Mouse (Mus musculus): ENCODE results near the gene Ccl2. TPM values are rescaled to one million over a fixed set of nuclear protein-coding genes. Genes with fewer than 3 reads are reported as not detected.

Ccl2 gene
- total and polyA plus RNA-seq, 3 experiments: 0.21 to 0.49 TPM; not detected in 1

- Histone ChIP-seq H3K27me3 (replicated peaks) (peaks cover 40% of the 10 kb centered on the region), H3K9me3 (replicated peaks; ENCODE audit: low read length) (no peaks in the 10 kb centered on the region), H3K79me2 (replicated peaks; ENCODE audit: control insufficient read depth, extremely low read depth, insufficient read depth, poor library complexity, severe bottlenecking) (no peaks in the 10 kb centered on the region), H3K36me3 (replicated peaks in 1 of 2; ENCODE audit: control insufficient read depth in 1 of 2, insufficient read depth in 1 of 2, low read length in 1 of 2) (no peaks in the 10 kb centered on the region), H3K9ac (ENCODE audit: insufficient read depth, low read depth) (no peak overlapping the region), H3K4me1 (ENCODE audit: control insufficient read depth in 1 of 2, insufficient read depth in 2 of 2) (no peaks in the 10 kb centered on the region), H3K4me2 (ENCODE audit: insufficient read depth, low read depth, poor library complexity, severe bottlenecking) (no peak overlapping the region), H3K27ac (ENCODE audit: insufficient read depth, low read depth) (no peak overlapping the region), H3K4me3 (replicated peaks in 1 of 3; ENCODE audit: low read depth in 2 of 3, low read length in 2 of 3, poor library complexity in 1 of 3) (no peak overlapping the region)
- in situ Hi-C loops (cut with MboI; ENCODE audit: low pct_ligation_motif_present, low pct_unique_long_range_greater_than_20kb, low sequenced_read_pairs) (no loop called here), dilution Hi-C loops (cut with MboI; ENCODE audit: extremely low pct_ligation_motif_present, extremely low pct_unique_long_range_greater_than_20kb, low sequenced_read_pairs) (no loop called here)
- DNase-seq (ENCODE audit: extremely low read depth): no peak
- TF ChIP-seq ETS1 (conservative IDR thresholded peaks at IDR 0.05; ENCODE audit: low read depth, low read length): no peak
- TF ChIP-seq IRF4 (IDR thresholded peaks at IDR 0.05; ENCODE audit: low read depth, low read length): no peak
- TF ChIP-seq JUND (conservative IDR thresholded peaks at IDR 0.05; ENCODE audit: low read depth, low read length): no peak
- TF ChIP-seq SIN3A (IDR thresholded peaks at IDR 0.05; ENCODE audit: low read length): no peak
- no peak for TF ChIP-seq CTCF (conservative IDR thresholded peaks at IDR 0.05 in 1 of 2, IDR thresholded peaks at IDR 0.05 in 1 of 2; ENCODE audit: low read depth in 2 of 2, low read length in 2 of 2)
These were observed 3.2 kb upstream of the Ccl2 start for GRCm38 (mm10) chr11:82032136-82032535.

GRCm38 (mm10) chr11:82032678-82033344 lies 2.6 kb upstream of the Ccl2 start:
- no peak overlapping the region for H3K27ac ChIP-seq (ENCODE audit: insufficient read depth, low read depth)
- H3K4me2 ChIP-seq (ENCODE audit: insufficient read depth, low read depth, poor library complexity, severe bottlenecking): no peak overlapping the region

GRCm38 (mm10) chr11:82034446-82034845 lies 925 bp upstream of the Ccl2 start:
- no peak overlapping the region for H3K4me3 ChIP-seq (replicated peaks in 1 of 3; ENCODE audit: low read depth in 2 of 3, low read length in 2 of 3, poor library complexity in 1 of 3)
- dilution Hi-C loops (cut with MboI; ENCODE audit: extremely low pct_ligation_motif_present, extremely low pct_unique_long_range_greater_than_20kb, low sequenced_read_pairs): no loop called here
- H3K9me3 ChIP-seq (replicated peaks; ENCODE audit: low read length): no peaks in the 10 kb centered on the region
- in situ Hi-C loops (cut with MboI; ENCODE audit: low pct_ligation_motif_present, low pct_unique_long_range_greater_than_20kb, low sequenced_read_pairs): no loop called here
- TF ChIP-seq SIN3A (IDR thresholded peaks at IDR 0.05; ENCODE audit: low read length) (no peak), HCFC1 (IDR thresholded peaks at IDR 0.05; ENCODE audit: low read depth, low read length) (no peak), MAX (IDR thresholded peaks at IDR 0.05; ENCODE audit: low read length) (no peak)
- H3K27ac ChIP-seq (ENCODE audit: insufficient read depth, low read depth): no peak overlapping the region
- H3K4me1 ChIP-seq (ENCODE audit: control insufficient read depth in 1 of 2, insufficient read depth in 2 of 2): no peaks in the 10 kb centered on the region
- H3K36me3 ChIP-seq (replicated peaks in 1 of 2; ENCODE audit: control insufficient read depth in 1 of 2, insufficient read depth in 1 of 2, low read length in 1 of 2): no peaks in the 10 kb centered on the region
- H3K79me2 ChIP-seq (replicated peaks; ENCODE audit: control insufficient read depth, extremely low read depth, insufficient read depth, poor library complexity, severe bottlenecking): no peaks in the 10 kb centered on the region
- H3K27me3 ChIP-seq (replicated peaks): peaks cover 36% of the 10 kb centered on the region
- no peak overlapping the region for H3K4me2 ChIP-seq (ENCODE audit: insufficient read depth, low read depth, poor library complexity, severe bottlenecking)
- no peak overlapping the region for H3K9ac ChIP-seq (ENCODE audit: insufficient read depth, low read depth)
- no peak for DNase-seq (ENCODE audit: extremely low read depth)

More at GRCm38 (mm10) chr11:82032678-82033344, 2.6 kb upstream of the Ccl2 start:
- DNase-seq (ENCODE audit: extremely low read depth): no peak
- H3K4me1 ChIP-seq (ENCODE audit: control insufficient read depth in 1 of 2, insufficient read depth in 2 of 2): no peaks in the 10 kb centered on the region
- no peak overlapping the region for H3K9ac ChIP-seq (ENCODE audit: insufficient read depth, low read depth)
- no peaks in the 10 kb centered on the region for H3K36me3 ChIP-seq (replicated peaks in 1 of 2; ENCODE audit: control insufficient read depth in 1 of 2, insufficient read depth in 1 of 2, low read length in 1 of 2)
- TF ChIP-seq E2F4 (IDR thresholded peaks at IDR 0.05; ENCODE audit: insufficient replicate concordance, low read depth, low read length) (no peak), POLR2AphosphoS2 (IDR thresholded peaks at IDR 0.05; ENCODE audit: low read depth, low read length) (no peak), CHD2 (IDR thresholded peaks at IDR 0.05; ENCODE audit: low read length) (no peak), SIN3A (IDR thresholded peaks at IDR 0.05; ENCODE audit: low read length) (no peak), MXI1 (IDR thresholded peaks at IDR 0.05; ENCODE audit: low read depth, low read length) (no peak), TCF12 (IDR thresholded peaks at IDR 0.05; ENCODE audit: low read depth, low read length) (no peak), BHLHE40 (IDR thresholded peaks at IDR 0.05; ENCODE audit: low read depth, low read length) (no peak), POLR2A (IDR thresholded peaks at IDR 0.05; ENCODE audit: low read depth, low read length) (no peak)
- in situ Hi-C loops (cut with MboI; ENCODE audit: low pct_ligation_motif_present, low pct_unique_long_range_greater_than_20kb, low sequenced_read_pairs): no loop called here
- dilution Hi-C loops (cut with MboI; ENCODE audit: extremely low pct_ligation_motif_present, extremely low pct_unique_long_range_greater_than_20kb, low sequenced_read_pairs): no loop called here
- H3K79me2 ChIP-seq (replicated peaks; ENCODE audit: control insufficient read depth, extremely low read depth, insufficient read depth, poor library complexity, severe bottlenecking): no peaks in the 10 kb centered on the region
- H3K4me3 ChIP-seq (replicated peaks in 1 of 3; ENCODE audit: low read depth in 2 of 3, low read length in 2 of 3, poor library complexity in 1 of 3): no peak overlapping the region
- peaks cover 41% of the 10 kb centered on the region for H3K27me3 ChIP-seq (replicated peaks)
- H3K9me3 ChIP-seq (replicated peaks; ENCODE audit: low read length): no peaks in the 10 kb centered on the region

Data from CH12.LX (cell line).